Mouse (Mus musculus): Measurements from ENCODE around the gene Gja1. TPM values are rescaled to one million over a fixed set of nuclear protein-coding genes. Genes with fewer than 3 reads are reported as not detected.

Gene Gja1
- polyA plus RNA-seq, 1 experiment from 2014 or later = 77.2 TPM

GRCm38 (mm10) chr10:56427827-56428226 is 50.7 kb downstream of the Gja1 start:
- WGBS = 87% methylated on average over 2 of the region's 2 CpGs
- DNase-seq (ENCODE audit: low spot score) (no peak), ATAC-seq (replicated peaks; ENCODE audit: low FRiP score, low read depth) (no peak)
- Histone ChIP-seq H3K36me3 (ENCODE audit: insufficient read depth, low read length) (no peaks in the 10 kb centered on the region), H3K9me3 (replicated peaks; ENCODE audit: low read length) (no peaks in the 10 kb centered on the region), H3K4me1 (replicated peaks; ENCODE audit: insufficient read depth, low read length) (peaks cover 10% of the 10 kb centered on the region), H3K9ac (ENCODE audit: low read depth, low read length) (no peak overlapping the region), H3K27me3 (ENCODE audit: insufficient read depth, low read length) (no peaks in the 10 kb centered on the region), H3K4me3 (replicated peaks; ENCODE audit: low read depth, low read length) (no peak overlapping the region), H3K4me2 (ENCODE audit: low read length) (no peak overlapping the region), H3K27ac (no peak overlapping the region)
- no peak for TF ChIP-seq CTCF (IDR thresholded peaks at IDR 0.05; ENCODE audit: low read depth)

GRCm38 (mm10) chr10:56429011-56429410 is 51.9 kb downstream of the Gja1 start:
- TF ChIP-seq CTCF (IDR thresholded peaks at IDR 0.05; ENCODE audit: low read depth) = no peak
- Histone ChIP-seq H3K36me3 (ENCODE audit: insufficient read depth, low read length) (no peaks in the 10 kb centered on the region), H3K9me3 (replicated peaks; ENCODE audit: low read length) (no peaks in the 10 kb centered on the region), H3K27ac (no peak overlapping the region), H3K4me2 (ENCODE audit: low read length) (no peak overlapping the region), H3K9ac (ENCODE audit: low read depth, low read length) (no peak overlapping the region), H3K27me3 (ENCODE audit: insufficient read depth, low read length) (no peaks in the 10 kb centered on the region), H3K4me3 (replicated peaks; ENCODE audit: low read depth, low read length) (no peak overlapping the region), H3K4me1 (replicated peaks; ENCODE audit: insufficient read depth, low read length) (peaks cover 10% of the 10 kb centered on the region)
- WGBS = 77% methylated on average over 5 of the region's 5 CpGs
- ATAC-seq (replicated peaks; ENCODE audit: low FRiP score, low read depth) (no peak), DNase-seq (ENCODE audit: low spot score) (no peak)

GRCm38 (mm10) chr10:56431600-56432389 is 54.7 kb downstream of the Gja1 start:
- peak overlapping the region; percentile 9; the same call in 1 of the 2 replicates for H3K9ac ChIP-seq (ENCODE audit: low read depth, low read length)
- H3K27ac ChIP-seq = peak overlapping the region; percentile 37; the same call in 1 of the 2 replicates

GRCm38 (mm10) chr10:56432390-56432709 is 55.2 kb downstream of the Gja1 start:
- Histone ChIP-seq H3K9ac (ENCODE audit: low read depth, low read length) (no peak overlapping the region), H3K4me2 (ENCODE audit: low read length) (peak overlapping the region; percentile 47), H3K9me3 (replicated peaks; ENCODE audit: low read length) (no peaks in the 10 kb centered on the region), H3K4me3 (replicated peaks; ENCODE audit: low read depth, low read length) (no peak overlapping the region), H3K27me3 (ENCODE audit: insufficient read depth, low read length) (no peaks in the 10 kb centered on the region), H3K4me1 (replicated peaks; ENCODE audit: insufficient read depth, low read length) (peaks cover 10% of the 10 kb centered on the region), H3K27ac (no peak overlapping the region), H3K36me3 (ENCODE audit: insufficient read depth, low read length) (no peaks in the 10 kb centered on the region)
- ATAC-seq (replicated peaks; ENCODE audit: low FRiP score, low read depth) (no peak), DNase-seq (ENCODE audit: low spot score) (no peak)
- TF ChIP-seq CTCF (IDR thresholded peaks at IDR 0.05; ENCODE audit: low read depth) = no peak
- 47% methylated on average over 6 of the region's 6 CpGs for WGBS

More at GRCm38 (mm10) chr10:56431600-56432389, 54.7 kb downstream of the Gja1 start:
- Histone ChIP-seq H3K4me3 (replicated peaks; ENCODE audit: low read depth, low read length) (peak overlapping the region; percentile 15), H3K9me3 (replicated peaks; ENCODE audit: low read length) (no peaks in the 10 kb centered on the region), H3K4me2 (ENCODE audit: low read length) (peak overlapping the region; percentile 47), H3K4me1 (replicated peaks; ENCODE audit: insufficient read depth, low read length) (peaks cover 10% of the 10 kb centered on the region), H3K27me3 (ENCODE audit: insufficient read depth, low read length) (no peaks in the 10 kb centered on the region), H3K36me3 (ENCODE audit: insufficient read depth, low read length) (no peaks in the 10 kb centered on the region)
- WGBS = 7% methylated on average over 23 of the region's 23 CpGs
- DNase-seq (ENCODE audit: low spot score) (peak; percentile 87), ATAC-seq (replicated peaks; ENCODE audit: low FRiP score, low read depth) (peak; percentile 77; the same call in 1 of the 2 replicates)
- TF ChIP-seq CTCF (IDR thresholded peaks at IDR 0.05; ENCODE audit: low read depth) = no peak

- ATAC-seq (replicated peaks; ENCODE audit: low FRiP score, low read depth) (no peak), DNase-seq (ENCODE audit: low spot score) (peak; percentile 50)
- 51% methylated on average over 11 of the region's 11 CpGs for WGBS
- Histone ChIP-seq H3K9ac (ENCODE audit: low read depth, low read length) (no peak overlapping the region), H3K9me3 (replicated peaks; ENCODE audit: low read length) (no peaks in the 10 kb centered on the region), H3K27me3 (ENCODE audit: insufficient read depth, low read length) (no peaks in the 10 kb centered on the region), H3K4me2 (ENCODE audit: low read length) (peak overlapping the region; percentile 18; the same call in 1 of the 2 replicates), H3K4me3 (replicated peaks; ENCODE audit: low read depth, low read length) (no peak overlapping the region), H3K27ac (no peak overlapping the region), H3K36me3 (ENCODE audit: insufficient read depth, low read length) (no peaks in the 10 kb centered on the region), H3K4me1 (replicated peaks; ENCODE audit: insufficient read depth, low read length) (peaks cover 5% of the 10 kb centered on the region)
- TF ChIP-seq CTCF (IDR thresholded peaks at IDR 0.05; ENCODE audit: low read depth) = no peak
Measured at GRCm38 (mm10) chr10:56437290-56437689, 60.2 kb downstream of the Gja1 start.

- no peak overlapping the region for H3K4me2 ChIP-seq (ENCODE audit: low read length)
- no peaks in the 10 kb centered on the region for H3K36me3 ChIP-seq (ENCODE audit: insufficient read depth, low read length)
- no peak overlapping the region for H3K27ac ChIP-seq
- 81% methylated on average over 4 of the region's 4 CpGs for WGBS
- H3K9me3 ChIP-seq (replicated peaks; ENCODE audit: low read length) = no peaks in the 10 kb centered on the region
- no peaks in the 10 kb centered on the region for H3K27me3 ChIP-seq (ENCODE audit: insufficient read depth, low read length)
- ATAC-seq (replicated peaks; ENCODE audit: low FRiP score, low read depth) (no peak), DNase-seq (ENCODE audit: low spot score) (no peak)
- H3K9ac ChIP-seq (ENCODE audit: low read depth, low read length) = no peak overlapping the region
- H3K4me3 ChIP-seq (replicated peaks; ENCODE audit: low read depth, low read length) = no peak overlapping the region
- H3K4me1 ChIP-seq (replicated peaks; ENCODE audit: insufficient read depth, low read length) = no peaks in the 10 kb centered on the region
- no peak for TF ChIP-seq CTCF (IDR thresholded peaks at IDR 0.05; ENCODE audit: low read depth)
Measured at GRCm38 (mm10) chr10:56439638-56440037, 62.5 kb downstream of the Gja1 start.

Data from kidney, postnatal 0 days (tissue).